Mouse (Mus musculus): ENCODE results near the gene Cox7a2. TPM values are rescaled to one million over a fixed set of nuclear protein-coding genes. Genes with fewer than 3 reads are reported as not detected.
A peak's percentile ranks its signal among the peaks of the same experiment; 100 is the strongest.

The Cox7a2 gene
- 59.7 and 131 TPM in 2 replicates for total RNA-seq (2017)

DNA sequence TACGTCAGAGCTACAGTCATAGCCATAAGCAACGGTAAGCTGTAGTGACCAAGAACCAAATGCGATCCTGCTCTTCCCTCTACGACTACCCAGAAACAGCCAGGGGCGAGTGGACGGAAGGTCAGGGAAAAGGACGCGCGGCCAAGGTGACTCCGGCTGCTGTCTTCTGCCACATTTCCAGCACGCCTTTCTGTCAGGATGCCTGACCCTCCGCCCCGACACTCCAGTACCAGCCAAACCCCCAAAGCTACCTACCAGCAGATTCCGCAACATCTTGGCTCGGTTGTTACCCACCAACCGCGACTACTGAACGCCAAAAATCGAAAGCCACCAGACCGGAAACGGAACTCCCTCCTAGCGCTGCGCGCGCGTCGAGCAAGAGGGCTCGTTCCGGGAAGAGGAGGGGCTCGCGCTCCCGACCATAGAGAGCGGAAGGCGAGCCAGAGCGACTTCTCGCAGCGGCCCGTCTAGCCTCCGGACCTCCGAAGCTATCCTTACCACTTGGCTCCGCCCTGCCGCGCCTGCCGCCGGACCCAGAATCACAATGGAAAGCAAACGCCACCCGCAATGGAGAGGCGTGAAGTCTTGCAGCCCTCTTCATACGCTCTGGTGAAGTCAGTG is at the start of gene Cox7a2:
TSS of gene Cox7a2 (minus strand) at position 494 of the 621 bp plus-strand sequence.
- peak; percentile 98 to 99 for ATAC-seq (replicated peaks in 1 of 2; ENCODE audit: insufficient read depth in 1 of 2, low FRiP score in 2 of 2, low TSS enrichment in 1 of 2, low read depth in 1 of 2, poor library complexity in 2 of 2, severe bottlenecking in 2 of 2)

DNA sequence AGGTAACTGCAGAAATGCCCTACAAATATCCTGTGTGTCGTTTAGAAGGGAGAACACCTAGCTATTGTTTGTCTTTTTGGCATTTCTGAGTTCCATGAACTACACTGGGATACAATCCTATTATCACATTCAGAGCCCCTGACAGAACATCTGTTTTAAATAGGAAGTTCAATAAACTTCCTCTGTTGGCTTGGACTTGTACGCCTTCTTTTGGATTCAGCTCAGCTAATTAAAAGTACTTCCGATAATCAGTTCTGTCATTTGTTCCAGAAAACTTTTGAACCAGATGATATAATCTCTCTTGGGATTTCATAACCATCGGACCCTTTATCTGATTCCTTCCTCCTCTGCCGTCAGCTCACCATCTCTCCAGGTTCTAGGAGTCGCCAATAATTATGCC is 49.7 kb upstream of the Cox7a2 start:
- no peak for ATAC-seq (replicated peaks in 1 of 2; ENCODE audit: insufficient read depth in 1 of 2, low FRiP score in 2 of 2, low TSS enrichment in 1 of 2, low read depth in 1 of 2, poor library complexity in 2 of 2, severe bottlenecking in 2 of 2)

DNA sequence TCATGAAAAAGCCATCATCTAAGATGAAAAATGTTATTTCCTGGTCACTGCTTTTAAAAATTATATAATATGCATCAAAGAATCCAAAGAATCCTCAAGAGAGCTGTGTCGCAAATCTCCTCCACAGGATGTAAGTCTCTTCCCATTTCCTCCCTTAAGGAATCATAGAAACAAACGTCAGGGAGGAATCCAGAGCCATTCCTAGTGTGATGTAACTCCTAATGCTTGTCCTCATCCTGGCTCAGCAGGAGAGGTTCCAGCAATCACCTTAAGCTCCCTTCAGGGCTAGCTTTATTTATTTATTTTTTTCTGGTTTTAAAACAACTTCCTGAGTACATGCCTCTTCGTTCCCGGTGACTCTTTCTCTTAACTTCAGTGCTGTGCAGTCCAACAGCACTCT is 47.5 kb upstream of the Cox7a2 start:
- ATAC-seq (replicated peaks in 1 of 2; ENCODE audit: insufficient read depth in 1 of 2, low FRiP score in 2 of 2, low TSS enrichment in 1 of 2, low read depth in 1 of 2, poor library complexity in 2 of 2, severe bottlenecking in 2 of 2): no peak

DNA sequence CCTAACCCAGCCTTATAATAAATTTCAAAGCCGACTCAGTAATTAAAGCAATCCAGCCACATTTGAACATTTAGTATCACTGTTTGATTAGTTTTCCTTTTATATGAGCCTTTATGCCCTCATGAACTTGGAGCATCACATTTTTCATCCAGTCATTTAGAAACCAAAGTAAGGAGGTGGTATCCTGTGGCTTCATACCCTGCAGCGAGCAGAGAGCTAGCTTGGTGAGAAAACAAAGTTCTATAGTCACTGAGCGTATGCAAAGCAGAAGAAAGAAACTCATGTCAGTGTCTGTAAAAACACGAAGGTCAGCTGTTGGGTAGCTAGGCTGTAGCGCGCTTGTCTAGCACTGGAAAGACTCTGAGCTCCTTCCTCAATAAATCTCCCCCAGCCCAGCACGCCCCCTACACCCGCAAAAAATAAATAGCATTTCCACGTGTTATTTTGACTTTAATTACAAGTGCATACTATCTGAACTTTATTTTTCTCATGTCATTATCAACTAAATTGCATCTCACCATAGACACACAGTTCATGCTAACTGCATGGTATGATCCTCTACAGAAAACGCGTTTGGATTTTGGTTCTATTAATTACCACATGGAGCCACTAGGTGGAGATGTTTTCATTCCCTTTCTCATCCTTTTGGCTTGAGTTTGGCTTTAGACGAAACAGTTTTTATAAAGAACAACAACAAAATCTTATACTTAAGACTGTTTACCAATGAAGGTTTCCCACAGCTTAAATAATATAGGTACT is 46.8 kb upstream of the Cox7a2 start:
- 0 out of 4 replicates have a peak, but pooled peaks of 1 of the 2 experiments have one; percentile 30 for ATAC-seq (replicated peaks in 1 of 2; ENCODE audit: insufficient read depth in 1 of 2, low FRiP score in 2 of 2, low TSS enrichment in 1 of 2, low read depth in 1 of 2, poor library complexity in 2 of 2, severe bottlenecking in 2 of 2)

DNA sequence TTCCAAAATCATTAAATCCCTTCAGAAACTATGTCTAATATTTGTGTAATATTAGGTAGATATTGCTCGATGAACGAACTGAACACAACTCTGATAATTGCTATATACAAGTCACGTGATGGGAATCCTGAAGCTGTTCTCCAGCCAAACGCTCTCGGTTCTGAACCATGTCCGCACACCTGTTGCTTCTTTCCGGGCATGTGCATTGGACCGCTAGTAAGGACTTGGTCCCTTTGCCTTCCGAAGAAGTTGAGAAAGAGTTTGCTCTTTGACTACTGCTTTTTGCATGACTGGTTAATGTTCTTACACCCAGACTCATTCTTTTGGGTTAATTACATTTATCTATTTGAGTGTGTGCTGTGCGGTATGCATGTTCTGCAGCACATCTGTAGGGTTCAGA is 45.7 kb upstream of the Cox7a2 start:
- no peak for ATAC-seq (replicated peaks in 1 of 2; ENCODE audit: insufficient read depth in 1 of 2, low FRiP score in 2 of 2, low TSS enrichment in 1 of 2, low read depth in 1 of 2, poor library complexity in 2 of 2, severe bottlenecking in 2 of 2)

DNA sequence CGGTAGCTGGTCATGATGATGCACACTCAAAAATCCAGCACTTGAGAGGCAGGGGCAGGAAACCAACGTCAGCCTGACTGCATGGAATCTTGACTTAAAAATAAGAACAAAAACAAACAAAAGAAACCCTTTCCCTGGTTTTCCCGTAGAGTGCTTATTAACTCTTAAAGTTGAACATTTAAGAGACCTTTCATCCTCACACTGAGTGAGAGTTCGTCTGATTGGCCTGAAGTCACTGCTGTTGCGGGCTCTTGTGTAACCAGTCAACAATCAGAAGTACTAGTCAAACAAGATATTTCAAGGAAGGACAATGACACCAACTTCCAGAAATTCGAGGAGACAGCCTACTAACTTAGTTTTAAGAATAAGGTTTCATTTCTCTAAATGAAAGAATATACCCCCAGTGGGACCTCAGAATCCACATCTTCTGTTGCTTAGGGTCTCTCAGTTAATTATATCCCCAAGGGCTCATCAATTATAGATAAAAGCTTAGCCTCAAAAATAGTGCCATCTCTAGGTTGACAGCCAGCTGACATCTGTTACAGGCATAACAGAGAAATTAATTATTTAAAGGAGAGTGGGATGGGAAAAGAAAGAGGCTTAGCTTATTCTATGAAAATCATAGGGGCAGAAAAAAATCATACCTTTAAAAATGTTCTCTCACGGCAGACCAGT is 36.9 kb upstream of the Cox7a2 start:
- ATAC-seq (replicated peaks in 1 of 2; ENCODE audit: insufficient read depth in 1 of 2, low FRiP score in 2 of 2, low TSS enrichment in 1 of 2, low read depth in 1 of 2, poor library complexity in 2 of 2, severe bottlenecking in 2 of 2): no peak

DNA sequence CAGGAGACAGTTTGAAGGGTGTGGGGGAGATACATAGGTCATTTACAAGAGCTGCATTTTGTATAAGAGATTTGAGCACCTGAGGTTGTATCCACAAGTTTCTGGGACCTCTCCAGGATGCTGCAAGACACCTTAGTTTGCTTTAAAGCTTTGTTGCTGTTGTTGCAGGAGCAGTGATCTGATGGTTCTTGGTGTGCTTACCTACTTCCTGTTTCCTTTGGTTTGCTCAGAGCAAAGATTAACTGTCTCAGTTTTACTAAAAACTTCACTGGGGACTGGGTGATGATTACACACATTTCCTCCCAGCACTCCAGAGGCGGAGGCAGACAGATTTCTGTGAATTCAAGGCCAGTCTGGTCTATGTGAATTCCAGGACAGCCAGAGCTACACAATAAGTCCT is 35.4 kb upstream of the Cox7a2 start:
- peak; percentile 37 to 43 for ATAC-seq (replicated peaks in 1 of 2; ENCODE audit: insufficient read depth in 1 of 2, low FRiP score in 2 of 2, low TSS enrichment in 1 of 2, low read depth in 1 of 2, poor library complexity in 2 of 2, severe bottlenecking in 2 of 2)

DNA sequence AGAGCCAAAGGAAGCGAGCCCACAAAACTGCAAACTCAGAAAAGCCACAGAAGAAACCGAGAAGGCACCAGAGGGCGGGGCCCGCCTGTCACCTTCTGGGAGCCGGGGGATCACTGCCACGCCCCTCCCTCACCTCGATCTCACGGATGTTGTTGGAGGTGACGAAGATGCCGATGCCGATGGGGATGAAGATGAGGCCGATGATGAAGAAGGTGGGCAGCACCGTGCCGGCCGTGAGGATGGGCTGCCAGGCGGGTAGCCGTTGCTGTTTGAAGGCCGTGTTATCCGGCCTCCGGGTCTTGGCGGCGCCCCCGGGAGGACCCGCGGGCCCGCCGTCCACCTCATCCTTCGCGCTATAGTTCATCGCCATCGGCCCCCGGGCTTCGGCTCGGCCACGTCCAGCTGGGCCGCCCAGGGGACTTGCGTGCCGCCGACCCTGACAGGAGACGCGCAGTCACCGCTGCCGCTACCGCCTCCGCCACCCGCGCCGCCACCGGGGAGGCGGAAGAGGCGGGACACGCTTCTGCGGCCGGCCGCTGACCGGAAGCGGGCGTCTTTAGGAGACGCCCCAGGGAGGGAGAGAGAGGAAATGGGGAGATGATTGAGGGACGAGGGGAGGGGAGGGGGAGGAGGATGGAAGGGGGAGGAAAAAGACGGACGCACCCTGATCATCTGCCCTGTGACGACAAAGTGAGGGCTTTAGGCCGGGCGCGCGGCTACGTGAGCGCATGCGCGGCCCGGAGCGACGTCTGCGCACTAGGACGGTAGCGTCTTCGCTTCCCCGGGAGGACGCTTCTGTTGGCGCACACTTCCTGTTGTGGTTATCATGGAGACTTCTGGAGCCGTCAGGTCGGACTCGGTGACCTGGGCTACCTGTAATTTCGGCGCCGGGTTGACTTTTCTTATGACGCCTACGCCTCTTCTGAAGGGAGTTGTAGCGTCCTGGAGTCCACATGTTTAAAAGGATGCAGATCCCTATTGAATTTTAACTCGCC is 33.5 kb upstream of the Cox7a2 start, which contains the start of gene Tmem30a:
TSS of gene Tmem30a (minus strand) at position 667 of the 995 bp plus-strand sequence.
- peak; percentile 84 to 85 for ATAC-seq (replicated peaks in 1 of 2; ENCODE audit: insufficient read depth in 1 of 2, low FRiP score in 2 of 2, low TSS enrichment in 1 of 2, low read depth in 1 of 2, poor library complexity in 2 of 2, severe bottlenecking in 2 of 2)

DNA sequence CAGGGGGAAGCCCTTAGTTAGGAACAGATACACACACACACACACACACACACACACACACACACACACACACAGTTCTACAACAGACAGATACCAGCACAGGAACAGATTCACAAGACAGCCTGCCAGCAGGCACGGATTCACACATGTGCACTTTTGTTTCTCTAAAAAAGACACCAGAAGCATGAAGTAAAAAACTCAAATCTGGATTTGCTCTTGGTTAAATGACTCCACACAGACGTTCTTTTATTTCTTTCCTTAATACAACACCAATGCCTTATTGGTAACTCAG is 26.1 kb upstream of the Cox7a2 start:
- ATAC-seq (replicated peaks in 1 of 2; ENCODE audit: insufficient read depth in 1 of 2, low FRiP score in 2 of 2, low TSS enrichment in 1 of 2, low read depth in 1 of 2, poor library complexity in 2 of 2, severe bottlenecking in 2 of 2): no peak

DNA sequence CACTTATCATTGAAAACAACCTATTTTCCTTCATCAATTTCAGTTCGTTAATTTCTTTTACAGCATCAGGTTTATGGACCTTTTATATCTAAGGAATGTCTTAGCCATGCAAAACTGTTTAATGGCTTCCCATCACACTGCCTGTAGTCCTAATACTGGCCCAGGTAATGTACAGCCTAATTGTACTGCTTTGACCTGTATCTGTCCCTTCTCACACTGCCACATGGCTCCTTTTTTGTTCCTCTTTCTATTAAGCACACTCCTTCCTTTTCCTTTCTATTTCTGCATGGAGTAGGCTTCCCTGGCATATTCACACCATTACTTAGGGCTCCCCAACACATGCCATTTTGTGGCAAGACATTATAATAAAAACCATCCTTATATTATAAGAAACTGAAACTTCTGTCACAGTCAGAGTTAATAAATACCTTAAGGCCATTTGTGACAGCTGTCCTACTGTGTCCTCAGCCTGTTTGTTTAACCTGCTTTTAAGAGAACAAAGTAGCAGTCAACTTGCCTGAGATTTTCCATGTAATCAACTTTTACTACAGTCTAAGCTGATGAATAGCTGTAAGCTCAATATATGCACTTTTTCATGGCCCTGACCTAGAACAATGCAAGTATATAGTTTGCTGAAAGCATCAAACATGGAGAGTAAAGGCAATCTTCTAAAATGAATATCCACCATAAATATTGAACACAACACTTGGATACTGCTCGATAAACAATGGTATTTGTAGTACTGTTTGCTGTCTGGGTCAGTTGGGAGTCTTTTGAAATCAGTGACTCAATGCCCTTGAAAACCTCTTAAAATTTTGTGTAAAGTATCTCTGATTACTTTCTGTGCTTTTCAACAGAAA is 25.5 kb upstream of the Cox7a2 start:
- peak; percentile 27 to 42; a peak in 1 of 4 replicates for ATAC-seq (replicated peaks in 1 of 2; ENCODE audit: insufficient read depth in 1 of 2, low FRiP score in 2 of 2, low TSS enrichment in 1 of 2, low read depth in 1 of 2, poor library complexity in 2 of 2, severe bottlenecking in 2 of 2)

DNA sequence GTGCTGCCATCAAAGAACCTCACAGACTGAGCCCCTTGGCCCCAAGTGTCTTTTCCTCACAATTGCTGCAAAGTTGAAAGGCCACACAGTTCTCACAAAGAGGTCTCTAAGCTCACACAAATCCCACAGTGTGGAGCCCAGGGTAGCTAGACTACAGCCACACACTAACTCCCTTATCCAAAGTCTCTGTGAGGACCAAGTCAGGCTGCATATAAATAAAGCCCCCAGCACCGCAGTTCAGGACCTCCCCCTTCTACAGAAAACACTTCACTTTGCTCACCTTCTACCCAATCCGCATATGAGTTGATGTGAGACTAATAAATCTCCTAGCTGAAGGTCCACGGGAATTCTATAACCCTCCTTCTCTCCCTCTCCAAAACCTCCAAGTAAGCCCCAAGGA is 24.8 kb upstream of the Cox7a2 start:
- ATAC-seq (replicated peaks in 1 of 2; ENCODE audit: insufficient read depth in 1 of 2, low FRiP score in 2 of 2, low TSS enrichment in 1 of 2, low read depth in 1 of 2, poor library complexity in 2 of 2, severe bottlenecking in 2 of 2): no peak

DNA sequence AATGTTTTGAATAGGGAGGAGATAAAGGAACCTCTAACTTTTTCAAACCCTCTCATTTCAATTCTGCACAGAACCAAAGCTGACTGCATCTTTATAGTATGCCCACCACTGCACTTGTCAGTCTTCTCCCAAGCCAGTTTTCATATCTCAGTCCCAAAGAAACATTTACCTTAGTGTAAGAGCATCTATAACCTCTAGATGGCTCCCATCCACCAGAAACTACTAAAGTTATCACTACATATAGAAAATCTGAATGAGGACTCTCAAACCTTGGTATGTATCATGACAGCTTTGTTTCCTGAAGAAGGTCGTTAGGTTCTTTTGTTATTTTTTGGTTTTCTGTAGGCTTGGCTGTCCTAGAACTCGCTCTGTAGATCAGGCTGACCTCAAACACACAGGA is 19.7 kb upstream of the Cox7a2 start:
- peak; percentile 46 to 72 for ATAC-seq (replicated peaks in 1 of 2; ENCODE audit: insufficient read depth in 1 of 2, low FRiP score in 2 of 2, low TSS enrichment in 1 of 2, low read depth in 1 of 2, poor library complexity in 2 of 2, severe bottlenecking in 2 of 2)

DNA sequence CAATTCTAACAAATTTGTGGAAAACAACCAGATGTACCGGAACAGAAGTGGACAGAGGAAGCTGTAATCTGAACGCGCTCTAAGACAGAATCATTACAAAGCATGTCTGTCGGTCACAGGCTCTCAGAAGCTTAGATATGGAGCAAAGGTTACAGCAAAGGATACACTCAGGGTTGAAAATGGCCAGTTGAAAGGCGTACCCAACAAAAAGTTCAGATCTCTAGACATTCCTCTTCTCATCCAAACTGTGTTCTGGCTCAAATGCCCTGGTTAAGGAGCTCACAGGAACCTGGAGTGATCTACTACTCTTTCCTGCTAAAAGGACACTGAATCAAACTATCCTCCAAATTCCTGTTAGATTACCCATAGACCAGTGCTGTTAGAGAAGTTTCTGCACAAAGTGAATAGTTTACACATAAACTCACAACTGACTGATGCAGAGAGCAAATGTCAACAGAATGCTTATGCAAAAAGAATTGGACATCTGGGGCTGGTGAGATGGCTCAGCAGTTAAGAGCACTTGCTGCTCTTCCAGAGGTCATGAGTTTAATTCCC is 7.4 kb upstream of the Cox7a2 start:
- ATAC-seq (replicated peaks in 1 of 2; ENCODE audit: insufficient read depth in 1 of 2, low FRiP score in 2 of 2, low TSS enrichment in 1 of 2, low read depth in 1 of 2, poor library complexity in 2 of 2, severe bottlenecking in 2 of 2): no peak

DNA sequence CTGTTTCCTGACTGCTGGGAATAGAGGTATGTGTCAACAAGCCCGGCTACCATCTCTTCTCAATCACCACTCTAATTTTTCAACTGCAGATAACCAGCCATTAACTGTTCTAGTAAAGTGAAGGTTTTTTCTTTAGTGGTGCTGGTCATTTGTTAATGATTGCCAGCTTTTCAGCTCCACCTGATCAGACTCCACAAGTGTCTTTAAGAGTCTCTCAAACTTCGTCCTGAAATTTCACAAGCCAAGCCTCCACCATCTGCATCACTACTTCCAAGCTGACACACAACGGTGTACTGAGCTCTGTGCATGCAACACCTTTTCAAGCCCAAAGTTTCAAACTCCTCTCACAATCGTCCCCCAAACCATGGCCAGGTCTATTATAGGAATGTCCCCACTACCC is 5.7 kb upstream of the Cox7a2 start:
- no peak for ATAC-seq (replicated peaks in 1 of 2; ENCODE audit: insufficient read depth in 1 of 2, low FRiP score in 2 of 2, low TSS enrichment in 1 of 2, low read depth in 1 of 2, poor library complexity in 2 of 2, severe bottlenecking in 2 of 2)

DNA sequence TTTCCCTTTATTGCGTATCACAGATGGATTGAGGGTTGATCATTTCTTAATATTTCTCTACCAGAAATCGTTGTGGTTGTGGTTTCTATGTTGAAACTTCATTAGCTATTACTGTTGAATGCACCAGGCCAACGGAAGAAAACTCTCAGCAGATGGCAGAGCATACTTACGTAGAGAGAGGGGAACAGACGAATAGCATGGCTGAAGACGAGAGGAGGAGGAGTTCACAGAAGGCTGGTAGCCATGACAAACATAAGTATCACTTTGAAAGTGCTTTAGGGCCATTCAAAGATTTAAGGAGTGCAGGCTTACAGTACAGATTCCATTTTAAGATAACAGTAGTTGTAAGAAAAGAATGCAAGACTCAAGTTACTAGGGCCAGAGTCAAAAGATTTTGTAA is 2.8 kb upstream of the Cox7a2 start:
- ATAC-seq (replicated peaks in 1 of 2; ENCODE audit: insufficient read depth in 1 of 2, low FRiP score in 2 of 2, low TSS enrichment in 1 of 2, low read depth in 1 of 2, poor library complexity in 2 of 2, severe bottlenecking in 2 of 2): no peak; a peak in 1 of 4 replicates

DNA sequence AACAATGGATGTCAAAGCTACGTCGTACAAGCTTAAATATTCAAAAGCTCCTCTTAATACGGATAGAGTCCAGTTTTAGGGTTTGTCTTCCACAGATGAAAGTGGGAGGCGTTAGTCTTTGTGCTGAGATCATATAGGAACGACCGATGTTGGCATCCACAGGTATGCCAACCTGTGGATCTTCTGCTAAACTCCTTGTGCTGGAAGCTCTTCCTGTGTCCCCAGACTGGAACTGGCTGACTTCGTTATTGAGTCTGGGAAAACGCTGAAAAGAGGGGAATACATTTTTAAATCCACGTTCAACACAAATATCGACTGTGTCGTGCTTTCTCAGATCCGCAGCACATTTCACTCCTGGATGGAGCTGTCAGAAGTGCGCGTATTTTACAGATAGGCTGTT is 398 bp upstream of the Cox7a2 start:
- peak; percentile 12 to 16; a peak in 3 of 4 replicates for ATAC-seq (replicated peaks in 1 of 2; ENCODE audit: insufficient read depth in 1 of 2, low FRiP score in 2 of 2, low TSS enrichment in 1 of 2, low read depth in 1 of 2, poor library complexity in 2 of 2, severe bottlenecking in 2 of 2)
